Mouse (Mus musculus) granulocyte monocyte progenitor cell, adult 5-6 weeks (primary cell): ENCODE results near the gene Myl7. TPM values are rescaled to one million over a fixed set of nuclear protein-coding genes. Genes with fewer than 3 reads are reported as not detected.

Experiments
- total RNA-seq, 2 experiments: library from RNA; stranded (forward) in 1 of 2; stranded (reverse) in 1 of 2; fragments of 200-712, 200-1000 nt in 1 of 2; fragments of >200 nt in 1 of 2; fragmentation: Nextera tagmentation in 1 of 2; gene quantifications; 2 replicates each; pipeline ENCODE4 v1.2.3; 2014 to 2017

Myl7 gene
- total RNA-seq, 2 experiments from 2014 or later: not detected

Other genes starting within 250 kb of the Myl7 start
- gene Mrps24, start 183.1 kb downstream of the Myl7 start, total RNA-seq (2014; fragmentation: Nextera tagmentation): 65.7 and 68.3 TPM in 2 replicates
- gene Mrps24, start 183.1 kb downstream of the Myl7 start, total RNA-seq (2017): 58.6 and 67.0 TPM in 2 replicates
- 4.7 and 6.4 TPM in 2 replicates for gene Urgcp, start 136.4 kb downstream of the Myl7 start, total RNA-seq (2014; fragmentation: Nextera tagmentation)
- 6.5 TPM in 2 replicates for gene Urgcp, start 136.4 kb downstream of the Myl7 start, total RNA-seq (2017)
- 56.5 and 61.6 TPM in 2 replicates for gene Dbnl, start 110.3 kb downstream of the Myl7 start, total RNA-seq (2014; fragmentation: Nextera tagmentation)
- 73.3 and 89.1 TPM in 2 replicates for gene Dbnl, start 110.3 kb downstream of the Myl7 start, total RNA-seq (2017)
- not detected in 2 replicates for gene Pgam2, start 95.0 kb downstream of the Myl7 start, total RNA-seq (2014; fragmentation: Nextera tagmentation)
- gene Pgam2, start 95.0 kb downstream of the Myl7 start, total RNA-seq (2017): not detected in 2 replicates
- gene Polm, start 60.8 kb downstream of the Myl7 start, total RNA-seq (2014; fragmentation: Nextera tagmentation): 0.73 and 2.3 TPM in 2 replicates
- 0.26 TPM in 1 of 2 replicates, not detected in the other for gene Polm, start 60.8 kb downstream of the Myl7 start, total RNA-seq (2017)
- not detected in 2 replicates for gene Aebp1, start 36.8 kb downstream of the Myl7 start, total RNA-seq (2014; fragmentation: Nextera tagmentation)
- not detected in 2 replicates for gene Aebp1, start 36.8 kb downstream of the Myl7 start, total RNA-seq (2017)
- 84.1 and 88.5 TPM in 2 replicates for gene Pold2, start 20.5 kb downstream of the Myl7 start, total RNA-seq (2014; fragmentation: Nextera tagmentation)
- 55.8 and 95.4 TPM in 2 replicates for gene Pold2, start 20.5 kb downstream of the Myl7 start, total RNA-seq (2017)
- not detected in 2 replicates for gene Gck, start 51.3 kb upstream of the Myl7 start, total RNA-seq (2014; fragmentation: Nextera tagmentation)
- not detected in 2 replicates for gene Gck, start 51.3 kb upstream of the Myl7 start, total RNA-seq (2017)
- 47.8 and 48.4 TPM in 2 replicates for gene Ykt6, start 56.9 kb upstream of the Myl7 start, total RNA-seq (2014; fragmentation: Nextera tagmentation)
- gene Ykt6, start 56.9 kb upstream of the Myl7 start, total RNA-seq (2017): 44.1 and 45.2 TPM in 2 replicates
- gene Camk2b, start 167.6 kb upstream of the Myl7 start, total RNA-seq (2014; fragmentation: Nextera tagmentation): 1.0 and 2.5 TPM in 2 replicates
- 1.8 and 2.7 TPM in 2 replicates for gene Camk2b, start 167.6 kb upstream of the Myl7 start, total RNA-seq (2017)